Mouse (Mus musculus): Measurements from ENCODE around the gene Gm6902. TPM values are rescaled to one million over a fixed set of nuclear protein-coding genes. Genes with fewer than 3 reads are reported as not detected.
"Not testable (repeated sequence)": the region's sequence is repeated elsewhere in the genome, so short reads cannot be mapped to it uniquely, and the experiment has no call there.

The Gm6902 gene
- polyA plus RNA-seq (2015; fragmentation: Nextera tagmentation; extraction: Ambion mirVana), result not detected in 2 replicates

GRCm38 (mm10) chr7:23278800-23279199 is at the start of gene Gm6902:
Gene Gm6902 (minus strand): TSS chr7:23278900.
- H3K4me3 ChIP-seq (replicated peaks; ENCODE audit: low read depth, low read length); H3K4me1 ChIP-seq (replicated peaks; ENCODE audit: insufficient read depth, low read length); ATAC-seq (replicated peaks; ENCODE audit: low FRiP score, low read depth); DNase-seq (ENCODE audit: low spot score); H3K27me3 ChIP-seq (ENCODE audit: insufficient read depth, low read length); H3K4me2 ChIP-seq (ENCODE audit: low read length); H3K27ac ChIP-seq; H3K36me3 ChIP-seq (ENCODE audit: insufficient read depth, low read length); H3K9me3 ChIP-seq (replicated peaks; ENCODE audit: low read length); H3K9ac ChIP-seq (ENCODE audit: low read depth, low read length): not testable (repeated sequence)
- WGBS, result no CpG with 5 or more reads among the region's 2 CpGs

DNA sequence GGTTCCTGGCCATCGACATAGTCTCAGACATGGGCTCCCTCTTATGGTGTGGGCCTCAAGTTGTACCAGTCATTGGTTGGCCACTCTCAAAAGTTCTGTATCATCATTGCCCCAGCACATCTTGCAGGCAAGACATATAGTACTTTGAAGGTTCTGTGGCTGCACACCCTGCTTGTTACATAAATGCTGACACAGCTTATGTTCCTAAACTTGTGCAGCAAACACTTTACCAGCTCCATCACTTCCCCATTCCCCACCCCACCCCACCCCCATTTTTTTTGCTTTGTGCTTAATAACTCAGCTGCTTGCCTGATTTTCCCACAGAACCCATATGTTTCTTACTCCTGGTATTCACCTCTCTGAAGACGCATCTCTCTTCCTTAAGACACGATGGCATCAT is 22.2 kb upstream of the Gm6902 start, which contains the start of gene Nlrp4e:
TSS of gene Nlrp4e (plus strand) at position 301 of the 400 bp plus-strand sequence.
- not testable (repeated sequence) for H3K27ac ChIP-seq; H3K4me3 ChIP-seq (replicated peaks; ENCODE audit: low read depth, low read length); H3K4me1 ChIP-seq (replicated peaks; ENCODE audit: insufficient read depth, low read length); ATAC-seq (replicated peaks; ENCODE audit: low FRiP score, low read depth); H3K27me3 ChIP-seq (ENCODE audit: insufficient read depth, low read length); H3K36me3 ChIP-seq (ENCODE audit: insufficient read depth, low read length); H3K4me2 ChIP-seq (ENCODE audit: low read length); DNase-seq (ENCODE audit: low spot score); H3K9ac ChIP-seq (ENCODE audit: low read depth, low read length); H3K9me3 ChIP-seq (replicated peaks; ENCODE audit: low read length)
- 82% methylated on average over 3 of the region's 3 CpGs for WGBS

- H3K36me3 ChIP-seq (ENCODE audit: insufficient read depth, low read length); H3K9ac ChIP-seq (ENCODE audit: low read depth, low read length); ATAC-seq (replicated peaks; ENCODE audit: low FRiP score, low read depth); H3K9me3 ChIP-seq (replicated peaks; ENCODE audit: low read length); H3K27me3 ChIP-seq (ENCODE audit: insufficient read depth, low read length); H3K4me3 ChIP-seq (replicated peaks; ENCODE audit: low read depth, low read length); H3K27ac ChIP-seq; H3K4me1 ChIP-seq (replicated peaks; ENCODE audit: insufficient read depth, low read length); H3K4me2 ChIP-seq (ENCODE audit: low read length); DNase-seq (ENCODE audit: low spot score): not testable (repeated sequence)
- no CpG with 5 or more reads among the region's 2 CpGs for WGBS
These were observed 27.1 kb downstream of the Gm6902 start, which contains the start of gene Vmn1r166 for GRCm38 (mm10) chr7:23251582-23251981. Gene Vmn1r166 (minus strand): TSS chr7:23251682.

Other genes starting within 250 kb of the Gm6902 start
- not detected in 2 replicates for gene Vmn1r163, start 223.4 kb downstream of the Gm6902 start, polyA plus RNA-seq (2015; fragmentation: Nextera tagmentation; extraction: Ambion mirVana)
- not detected in 2 replicates for gene Gm8720, start 211.4 kb downstream of the Gm6902 start, polyA plus RNA-seq (2015; fragmentation: Nextera tagmentation; extraction: Ambion mirVana)
- not detected in 2 replicates for gene Gm10662, start 134.4 kb downstream of the Gm6902 start, polyA plus RNA-seq (2015; fragmentation: Nextera tagmentation; extraction: Ambion mirVana)
- not detected in 2 replicates for gene Vmn1r165, start 61.6 kb downstream of the Gm6902 start, polyA plus RNA-seq (2015; fragmentation: Nextera tagmentation; extraction: Ambion mirVana)
- gene Vmn1r166, start 27.2 kb downstream of the Gm6902 start, polyA plus RNA-seq (2015; fragmentation: Nextera tagmentation; extraction: Ambion mirVana), result not detected in 2 replicates
- gene Nlrp4e, start 22.3 kb upstream of the Gm6902 start, polyA plus RNA-seq (2015; fragmentation: Nextera tagmentation; extraction: Ambion mirVana), result not detected in 2 replicates
- not detected in 2 replicates for gene Nlrp5, start 107.0 kb upstream of the Gm6902 start, polyA plus RNA-seq (2015; fragmentation: Nextera tagmentation; extraction: Ambion mirVana)
- gene Vmn1r167, start 228.3 kb upstream of the Gm6902 start, polyA plus RNA-seq (2015; fragmentation: Nextera tagmentation; extraction: Ambion mirVana), result not detected in 2 replicates

All from kidney, postnatal 0 days (tissue).